Mouse (Mus musculus): ENCODE data around the gene Tbc1d22b. TPM values are rescaled to one million over a fixed set of nuclear protein-coding genes. Genes with fewer than 3 reads are reported as not detected.
"Not testable (repeated sequence)": the region's sequence is repeated elsewhere in the genome, so short reads cannot be mapped to it uniquely, and the experiment has no call there.

Tbc1d22b gene
- 10 to 100 TPM in 2 of 4 experiments, 1 to 10 TPM in 2; 9.4 to 13.6 (median 10.0) TPM for total RNA-seq (2022)

DNA sequence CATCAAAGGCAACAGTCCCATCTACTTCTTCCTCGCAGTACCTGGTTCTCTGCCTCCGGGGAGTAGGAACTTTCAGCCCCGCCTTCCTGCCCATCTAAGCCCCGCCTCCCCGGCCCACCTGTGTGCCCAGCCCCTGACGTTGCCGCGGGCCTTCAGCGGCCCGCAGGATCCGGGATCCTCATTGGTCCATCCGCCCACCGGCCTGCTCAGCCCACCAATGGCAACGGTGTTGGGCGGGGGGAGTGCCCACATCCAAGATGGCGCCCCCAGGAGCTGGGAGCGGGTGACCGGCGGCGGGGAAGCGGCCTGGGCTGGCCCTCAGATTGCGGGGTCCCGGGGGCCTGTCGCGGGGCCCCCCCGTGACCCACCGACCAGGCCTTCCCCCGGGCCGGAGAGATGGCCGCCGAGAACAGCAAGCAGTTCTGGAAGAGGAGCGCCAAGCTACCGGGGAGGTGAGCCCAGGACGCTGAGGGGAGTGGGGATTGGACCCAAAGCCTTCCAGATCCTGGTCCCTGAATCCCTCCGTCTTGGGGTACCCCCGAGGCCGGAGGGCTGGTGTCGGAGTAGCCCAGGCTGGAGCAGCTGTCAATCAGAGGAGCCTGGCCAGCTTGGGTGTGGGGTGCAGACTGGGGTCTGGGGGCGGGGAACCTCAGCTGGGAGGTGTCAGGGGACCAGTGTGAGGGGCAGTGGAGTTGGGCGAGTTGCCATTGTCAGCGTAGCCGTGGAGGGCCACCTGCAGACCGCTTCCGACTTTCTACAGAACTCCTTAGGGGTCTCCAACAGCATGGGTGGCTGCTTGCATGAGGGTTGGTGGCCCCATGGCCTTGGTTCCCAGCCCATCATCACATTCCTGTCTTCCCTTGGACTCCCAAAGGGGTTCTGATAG, at the start of gene Tbc1d22b, which contains the start of gene Gm17657:
Gene Tbc1d22b, plus strand, starts transcription at position 243 of the 886 bp plus-strand sequence.
Gene Gm17657, minus strand, starts transcription at position 96 of the 886 bp plus-strand sequence.
- peak; percentile 88 to 91 for DNase-seq (ENCODE audit: low spot score in 2 of 2)

GRCm38 (mm10) chr17:29500243-29500740, 49.3 kb upstream of the Tbc1d22b start:
- DNase-seq (ENCODE audit: low spot score in 2 of 2): no peak

GRCm38 (mm10) chr17:29500802-29501469, 48.6 kb upstream of the Tbc1d22b start:
- no peak for DNase-seq (ENCODE audit: low spot score in 2 of 2)

GRCm38 (mm10) chr17:29502005-29502668, 47.4 kb upstream of the Tbc1d22b start:
- DNase-seq (ENCODE audit: low spot score in 2 of 2): no peak

DNA sequence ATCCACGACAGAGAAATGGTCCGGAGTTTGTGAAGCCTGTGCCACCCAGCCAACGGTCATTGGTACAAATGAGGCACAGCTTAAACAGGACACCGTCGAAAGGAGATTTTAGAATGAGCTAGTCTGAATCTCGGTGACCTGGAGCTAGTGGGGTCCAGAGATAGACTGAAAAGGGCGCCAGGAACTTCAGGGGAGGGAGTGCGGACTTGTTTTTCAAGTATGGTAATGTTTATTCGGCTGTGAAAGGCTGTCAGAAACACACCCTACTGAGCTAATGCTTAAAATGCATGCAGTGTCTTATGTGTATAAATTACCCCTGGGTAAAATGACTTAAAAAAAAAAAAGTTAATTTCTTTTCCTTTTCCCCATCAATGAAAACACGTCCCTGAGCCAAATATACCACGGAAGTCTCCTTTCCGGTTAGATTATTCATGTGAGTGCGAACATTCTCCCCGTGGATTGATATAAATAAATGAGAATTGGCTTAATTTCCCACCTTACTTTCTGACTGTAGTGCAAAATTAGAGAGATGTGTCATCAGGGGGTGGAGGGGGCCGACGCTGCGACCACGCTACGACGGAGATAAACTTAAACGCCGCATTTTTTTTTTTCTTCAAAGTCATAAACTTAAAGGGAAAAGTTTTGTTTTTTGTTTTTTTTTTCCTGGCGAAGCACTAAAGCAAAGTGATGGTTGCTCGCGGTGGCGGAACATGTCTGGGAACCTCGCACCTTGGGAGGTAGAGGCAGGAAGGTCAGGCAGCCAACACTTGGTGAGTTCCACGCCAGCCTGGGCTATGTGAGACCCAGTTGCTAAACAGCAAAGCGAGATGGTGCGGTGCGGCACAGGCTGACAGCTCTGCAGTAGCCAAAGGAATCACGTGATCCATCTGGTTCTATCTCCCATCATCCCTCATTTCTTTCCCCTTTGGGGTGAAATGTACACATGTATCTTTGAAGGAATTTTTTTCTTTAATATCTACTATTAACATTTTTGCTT, 46.6 kb upstream of the Tbc1d22b start:
- no peak for DNase-seq (ENCODE audit: low spot score in 2 of 2)

DNA sequence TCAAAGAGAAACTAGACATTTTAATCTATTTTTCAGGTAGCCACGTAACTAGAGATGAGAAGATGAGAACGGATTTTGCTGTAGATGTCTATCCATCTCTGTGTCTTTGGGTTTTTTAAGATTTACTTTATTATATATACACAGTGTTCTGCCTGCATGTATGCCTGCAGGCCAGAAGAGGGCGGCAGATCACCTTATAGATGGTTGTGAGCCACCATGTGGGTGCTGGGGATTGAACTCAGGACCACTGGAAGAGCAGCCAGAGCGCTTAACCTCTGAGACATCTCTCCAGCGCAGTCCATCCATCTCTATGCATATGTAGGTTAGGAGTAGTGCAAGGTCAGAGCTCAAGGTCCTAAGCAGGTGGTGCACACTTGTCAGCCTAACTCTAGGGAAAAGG, 45.9 kb upstream of the Tbc1d22b start:
- DNase-seq (ENCODE audit: low spot score in 2 of 2): no peak

- DNase-seq (ENCODE audit: low spot score in 2 of 2): no peak
Measured at GRCm38 (mm10) chr17:29508927-29509608, 40.5 kb upstream of the Tbc1d22b start.

- DNase-seq (ENCODE audit: low spot score in 2 of 2): no peak
Measured at GRCm38 (mm10) chr17:29510691-29511090, 38.9 kb upstream of the Tbc1d22b start.

GRCm38 (mm10) chr17:29513044-29513730, 36.4 kb upstream of the Tbc1d22b start:
- no peak for DNase-seq (ENCODE audit: low spot score in 2 of 2)

GRCm38 (mm10) chr17:29514435-29514834, 35.1 kb upstream of the Tbc1d22b start:
- DNase-seq (ENCODE audit: low spot score in 2 of 2): peak; percentile 65 to 72

DNA sequence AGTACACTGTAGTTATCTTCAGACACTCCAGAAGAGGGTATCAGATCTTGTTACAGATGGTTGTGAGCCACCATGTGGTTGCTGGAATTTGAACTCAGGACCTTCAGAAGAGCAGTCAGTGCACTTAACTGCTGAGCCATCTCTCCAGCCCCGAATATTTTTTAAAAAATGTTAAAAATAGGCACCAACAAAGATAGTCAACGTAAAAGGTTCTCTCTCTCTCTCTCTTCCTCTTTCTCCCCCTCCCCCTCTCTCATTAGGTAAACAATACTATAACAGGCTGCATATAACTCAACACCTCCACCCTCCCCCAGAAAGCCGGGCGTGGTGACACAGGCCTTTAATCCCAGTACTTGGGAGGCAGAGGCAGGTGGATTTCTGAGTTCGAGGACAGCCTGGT, 30.9 kb upstream of the Tbc1d22b start:
- DNase-seq (ENCODE audit: low spot score in 2 of 2): not testable (repeated sequence)

- no peak for DNase-seq (ENCODE audit: low spot score in 2 of 2)
Measured at GRCm38 (mm10) chr17:29519731-29520130, 29.9 kb upstream of the Tbc1d22b start.

DNA sequence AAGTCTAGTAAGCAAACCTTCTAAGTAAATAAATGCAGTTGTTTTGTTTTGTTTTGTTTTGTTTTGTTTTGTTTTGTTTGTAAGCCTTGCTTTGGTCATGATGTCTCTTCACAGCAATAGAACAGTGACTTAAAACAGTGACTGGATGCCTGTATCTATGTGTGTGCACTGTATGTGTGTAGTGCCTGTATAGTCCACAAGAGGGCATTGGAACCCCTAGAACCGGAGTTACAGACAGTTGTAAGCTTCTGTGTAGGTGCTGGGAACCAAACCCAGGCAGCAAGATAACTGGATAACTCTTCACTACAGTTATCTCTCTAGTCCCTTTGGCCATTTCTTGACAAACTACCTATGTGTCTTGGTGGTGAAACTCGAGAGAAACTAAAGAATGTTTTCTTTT, 24.0 kb upstream of the Tbc1d22b start:
- DNase-seq (ENCODE audit: low spot score in 2 of 2): no peak

GRCm38 (mm10) chr17:29528568-29529187, 20.9 kb upstream of the Tbc1d22b start:
- DNase-seq (ENCODE audit: low spot score in 2 of 2): no peak

DNA sequence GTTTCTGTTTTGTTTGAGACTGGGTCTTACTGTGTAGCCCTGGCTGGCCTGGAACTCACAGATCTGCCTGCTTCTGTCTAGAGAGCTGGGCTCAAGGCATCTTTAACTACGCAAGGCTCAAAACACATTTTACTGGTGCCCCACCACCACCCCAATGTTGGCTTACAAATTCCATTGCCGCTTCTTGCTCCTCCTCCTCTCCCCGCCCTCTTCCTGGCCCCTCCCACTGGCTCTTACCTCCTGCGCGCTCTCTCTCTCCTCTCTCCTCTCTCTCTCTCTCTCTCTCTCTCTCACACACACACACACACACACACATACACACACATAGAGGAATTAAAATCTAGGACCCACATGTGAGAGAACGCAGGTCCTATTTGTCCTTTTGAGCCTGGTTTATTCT, 19.1 kb upstream of the Tbc1d22b start:
- no peak for DNase-seq (ENCODE audit: low spot score in 2 of 2)

- no peak for DNase-seq (ENCODE audit: low spot score in 2 of 2)
Measured at GRCm38 (mm10) chr17:29531278-29531677, 18.3 kb upstream of the Tbc1d22b start.

GRCm38 (mm10) chr17:29531757-29532384, 17.7 kb upstream of the Tbc1d22b start:
- no peak for DNase-seq (ENCODE audit: low spot score in 2 of 2)

DNA sequence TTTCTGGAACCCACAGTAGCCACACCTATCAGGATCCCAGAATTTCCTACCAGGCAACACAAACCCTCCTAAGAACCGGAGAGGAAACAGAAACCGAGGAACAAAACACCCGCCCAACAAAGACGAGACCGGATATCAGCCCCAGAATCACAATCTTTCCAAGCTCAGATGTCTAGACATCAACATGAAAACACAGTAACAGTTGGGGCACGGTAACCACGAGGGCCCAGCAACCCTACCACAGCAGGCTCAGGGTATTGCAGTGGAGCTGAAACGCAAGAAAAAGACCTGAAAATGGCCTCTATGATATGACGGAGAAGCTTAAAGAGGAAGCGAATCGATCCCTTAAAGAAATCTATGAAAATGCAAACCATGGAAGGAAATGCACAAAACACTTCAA, 15.7 kb upstream of the Tbc1d22b start:
- no peak for DNase-seq (ENCODE audit: low spot score in 2 of 2)

Data from gastrocnemius, adult 8-10 months (tissue).